Mouse (Mus musculus) frontal cortex, postnatal 25 days (tissue): ENCODE results near the gene Srek1.

Experiments
- DNase-seq, 2 experiments: peaks; one replicate each; pipeline ENCODE4 v3.0.0; 2022; ENCODE audit warnings: low spot score in 2 of 2

Srek1 gene

GRCm38 (mm10) chr13:103726872-103727271 lies 47.5 kb downstream of the Srek1 start:
- DNase-seq, result no peak

- DNase-seq, result no peak
These were observed 62.9 kb downstream of the Srek1 start for GRCm38 (mm10) chr13:103711406-103712025.

GRCm38 (mm10) chr13:103710359-103710781 lies 64.0 kb downstream of the Srek1 start:
- DNase-seq, result no peak

- DNase-seq, result no peak
These were observed 68.9 kb downstream of the Srek1 start for GRCm38 (mm10) chr13:103705436-103705978.

- no peak for DNase-seq
These were observed 70.6 kb downstream of the Srek1 start for GRCm38 (mm10) chr13:103703833-103704232.

- peak; percentile 55 to 67 for DNase-seq
These were observed 71.0 kb downstream of the Srek1 start for GRCm38 (mm10) chr13:103703386-103703785.

GRCm38 (mm10) chr13:103702266-103702665 lies 72.1 kb downstream of the Srek1 start:
- no peak for DNase-seq

- DNase-seq, result no peak
These were observed 73.7 kb downstream of the Srek1 start for GRCm38 (mm10) chr13:103700752-103701151.

GRCm38 (mm10) chr13:103697993-103698392 lies 76.4 kb downstream of the Srek1 start:
- DNase-seq, result no peak

- DNase-seq, result peak; percentile 28 to 44
These were observed 78.2 kb downstream of the Srek1 start for GRCm38 (mm10) chr13:103696164-103696563.

- no peak for DNase-seq
These were observed 79.0 kb downstream of the Srek1 start for GRCm38 (mm10) chr13:103695456-103695855.
